Mouse (Mus musculus): Measurements from ENCODE around the gene Ddhd1. TPM values are rescaled to one million over a fixed set of nuclear protein-coding genes. Genes with fewer than 3 reads are reported as not detected.

Ddhd1 gene
- polyA plus RNA-seq, 1 experiment from 2014 or later, result 5.6 TPM

GRCm38 (mm10) chr14:45642217-45642616 lies 15.7 kb downstream of the Ddhd1 start:
- WGBS, result 85% methylated on average over 9 of the region's 9 CpGs
- DNase-seq (ENCODE audit: low spot score), result no peak

GRCm38 (mm10) chr14:45638717-45639116 lies 19.2 kb downstream of the Ddhd1 start:
- H3K4me1 ChIP-seq, result peaks cover 29% of the 10 kb centered on the region
- 72% methylated on average over 5 of the region's 5 CpGs for WGBS
- no peaks in the 10 kb centered on the region for H3K9me3 ChIP-seq (replicated peaks)
- no peaks in the 10 kb centered on the region for H3K36me3 ChIP-seq
- H3K27me3 ChIP-seq (ENCODE audit: low read depth, poor library complexity, severe bottlenecking), result no peaks in the 10 kb centered on the region
- no peak overlapping the region for H3K4me3 ChIP-seq
- no peak for DNase-seq (ENCODE audit: low spot score)
- no peak overlapping the region for H3K27ac ChIP-seq (replicated peaks)

More at GRCm38 (mm10) chr14:45642217-45642616, 15.7 kb downstream of the Ddhd1 start:
- Histone ChIP-seq H3K27me3 (ENCODE audit: low read depth, poor library complexity, severe bottlenecking) (no peaks in the 10 kb centered on the region), H3K36me3 (no peaks in the 10 kb centered on the region), H3K4me1 (peaks cover 45% of the 10 kb centered on the region), H3K9me3 (replicated peaks) (no peaks in the 10 kb centered on the region), H3K4me3 (no peak overlapping the region), H3K27ac (replicated peaks) (no peak overlapping the region; the same call in 1 of the 2 replicates)

- Histone ChIP-seq H3K27ac (replicated peaks) (no peak overlapping the region), H3K4me1 (peaks cover 8% of the 10 kb centered on the region), H3K4me3 (no peak overlapping the region), H3K9me3 (replicated peaks) (no peaks in the 10 kb centered on the region), H3K27me3 (ENCODE audit: low read depth, poor library complexity, severe bottlenecking) (no peaks in the 10 kb centered on the region), H3K36me3 (no peaks in the 10 kb centered on the region)
- no peak for DNase-seq (ENCODE audit: low spot score)
- WGBS, result 96% methylated on average over 1 of the region's 1 CpGs
Observed at GRCm38 (mm10) chr14:45635496-45635895, 22.4 kb downstream of the Ddhd1 start.

GRCm38 (mm10) chr14:45632756-45633537 lies 25.0 kb downstream of the Ddhd1 start:
- H3K27me3 ChIP-seq (ENCODE audit: low read depth, poor library complexity, severe bottlenecking), result no peaks in the 10 kb centered on the region
- no peaks in the 10 kb centered on the region for H3K9me3 ChIP-seq (replicated peaks)
- no peaks in the 10 kb centered on the region for H3K4me1 ChIP-seq
- no peak overlapping the region for H3K27ac ChIP-seq (replicated peaks)
- 87% methylated on average over 4 of the region's 4 CpGs for WGBS
- no peak for DNase-seq (ENCODE audit: low spot score)
- no peaks in the 10 kb centered on the region for H3K36me3 ChIP-seq
- no peak overlapping the region for H3K4me3 ChIP-seq

GRCm38 (mm10) chr14:45630544-45630943 lies 27.4 kb downstream of the Ddhd1 start:
- 90% methylated on average over 5 of the region's 5 CpGs for WGBS
- Histone ChIP-seq H3K27me3 (ENCODE audit: low read depth, poor library complexity, severe bottlenecking) (no peaks in the 10 kb centered on the region), H3K9me3 (replicated peaks) (no peaks in the 10 kb centered on the region), H3K27ac (replicated peaks) (no peak overlapping the region), H3K4me3 (no peak overlapping the region), H3K4me1 (no peaks in the 10 kb centered on the region), H3K36me3 (no peaks in the 10 kb centered on the region)
- DNase-seq (ENCODE audit: low spot score), result no peak

- 80% methylated on average over 1 of the region's 1 CpGs for WGBS
- H3K36me3 ChIP-seq, result no peaks in the 10 kb centered on the region
- no peak for DNase-seq (ENCODE audit: low spot score)
- H3K27me3 ChIP-seq (ENCODE audit: low read depth, poor library complexity, severe bottlenecking), result no peaks in the 10 kb centered on the region
- no peaks in the 10 kb centered on the region for H3K9me3 ChIP-seq (replicated peaks)
- H3K4me1 ChIP-seq, result no peaks in the 10 kb centered on the region
- H3K27ac ChIP-seq (replicated peaks), result no peak overlapping the region
- no peak overlapping the region for H3K4me3 ChIP-seq
Observed at GRCm38 (mm10) chr14:45629938-45630337, 28.0 kb downstream of the Ddhd1 start.

GRCm38 (mm10) chr14:45618351-45618750 lies 39.6 kb downstream of the Ddhd1 start:
- no peak overlapping the region for H3K4me3 ChIP-seq
- no peak overlapping the region for H3K27ac ChIP-seq (replicated peaks)
- DNase-seq (ENCODE audit: low spot score), result no peak
- H3K9me3 ChIP-seq (replicated peaks), result no peaks in the 10 kb centered on the region
- H3K27me3 ChIP-seq (ENCODE audit: low read depth, poor library complexity, severe bottlenecking), result no peaks in the 10 kb centered on the region
- H3K36me3 ChIP-seq, result peaks cover 37% of the 10 kb centered on the region
- H3K4me1 ChIP-seq, result no peaks in the 10 kb centered on the region
- 92% methylated on average over 6 of the region's 6 CpGs for WGBS

GRCm38 (mm10) chr14:45616526-45616925 lies 41.4 kb downstream of the Ddhd1 start:
- Histone ChIP-seq H3K27ac (replicated peaks) (no peak overlapping the region), H3K36me3 (peaks cover 52% of the 10 kb centered on the region), H3K27me3 (ENCODE audit: low read depth, poor library complexity, severe bottlenecking) (no peaks in the 10 kb centered on the region), H3K4me3 (no peak overlapping the region), H3K9me3 (replicated peaks) (no peaks in the 10 kb centered on the region), H3K4me1 (no peaks in the 10 kb centered on the region)
- DNase-seq (ENCODE audit: low spot score), result no peak
- 92% methylated on average over 5 of the region's 5 CpGs for WGBS

GRCm38 (mm10) chr14:45615776-45616175 lies 42.2 kb downstream of the Ddhd1 start:
- Histone ChIP-seq H3K27me3 (ENCODE audit: low read depth, poor library complexity, severe bottlenecking) (no peaks in the 10 kb centered on the region), H3K9me3 (replicated peaks) (no peaks in the 10 kb centered on the region), H3K4me1 (no peaks in the 10 kb centered on the region), H3K27ac (replicated peaks) (no peak overlapping the region), H3K4me3 (no peak overlapping the region), H3K36me3 (peaks cover 53% of the 10 kb centered on the region)
- 94% methylated on average over 2 of the region's 2 CpGs for WGBS
- DNase-seq (ENCODE audit: low spot score), result no peak

GRCm38 (mm10) chr14:45614822-45615221 lies 43.1 kb downstream of the Ddhd1 start:
- DNase-seq (ENCODE audit: low spot score), result no peak
- WGBS, result 67% methylated on average over 4 of the region's 4 CpGs
- peaks cover 59% of the 10 kb centered on the region for H3K36me3 ChIP-seq
- no peak overlapping the region for H3K4me3 ChIP-seq
- no peak overlapping the region for H3K27ac ChIP-seq (replicated peaks)
- no peaks in the 10 kb centered on the region for H3K27me3 ChIP-seq (ENCODE audit: low read depth, poor library complexity, severe bottlenecking)
- H3K9me3 ChIP-seq (replicated peaks), result no peaks in the 10 kb centered on the region
- no peaks in the 10 kb centered on the region for H3K4me1 ChIP-seq

- H3K4me3 ChIP-seq, result no peak overlapping the region
- H3K27me3 ChIP-seq (ENCODE audit: low read depth, poor library complexity, severe bottlenecking), result no peaks in the 10 kb centered on the region
- H3K9me3 ChIP-seq (replicated peaks), result no peaks in the 10 kb centered on the region
- WGBS, result 89% methylated on average over 6 of the region's 6 CpGs
- H3K36me3 ChIP-seq, result peaks cover 62% of the 10 kb centered on the region
- no peak for DNase-seq (ENCODE audit: low spot score)
- H3K4me1 ChIP-seq, result no peaks in the 10 kb centered on the region
- no peak overlapping the region for H3K27ac ChIP-seq (replicated peaks)
Observed at GRCm38 (mm10) chr14:45614406-45614805, 43.5 kb downstream of the Ddhd1 start.

GRCm38 (mm10) chr14:45611654-45612053 lies 46.3 kb downstream of the Ddhd1 start:
- H3K36me3 ChIP-seq, result peaks cover 65% of the 10 kb centered on the region
- no peak overlapping the region for H3K27ac ChIP-seq (replicated peaks)
- H3K9me3 ChIP-seq (replicated peaks), result no peaks in the 10 kb centered on the region
- no peaks in the 10 kb centered on the region for H3K27me3 ChIP-seq (ENCODE audit: low read depth, poor library complexity, severe bottlenecking)
- WGBS, result 90% methylated on average over 7 of the region's 7 CpGs
- no peak for DNase-seq (ENCODE audit: low spot score)
- H3K4me1 ChIP-seq, result no peaks in the 10 kb centered on the region
- no peak overlapping the region for H3K4me3 ChIP-seq

GRCm38 (mm10) chr14:45602002-45602401 lies 55.9 kb downstream of the Ddhd1 start:
- H3K27me3 ChIP-seq (ENCODE audit: low read depth, poor library complexity, severe bottlenecking), result no peaks in the 10 kb centered on the region
- H3K4me3 ChIP-seq, result no peak overlapping the region
- no peaks in the 10 kb centered on the region for H3K9me3 ChIP-seq (replicated peaks)
- WGBS, result 75% methylated on average over 3 of the region's 3 CpGs
- no peak overlapping the region for H3K27ac ChIP-seq (replicated peaks)
- H3K4me1 ChIP-seq, result no peaks in the 10 kb centered on the region
- DNase-seq (ENCODE audit: low spot score), result no peak
- peaks cover 24% of the 10 kb centered on the region for H3K36me3 ChIP-seq

All from midbrain, embryonic 10.5 days (tissue).